Mouse (Mus musculus) layer of hippocampus, adult 9-10 months (tissue): Measurements from ENCODE around the gene Dnase1l1.

Experiments
- DNase-seq: peaks from one replicate; pipeline ENCODE4 v3.0.0; 2022; ENCODE audit warnings: low spot score

Dnase1l1 gene

DNA sequence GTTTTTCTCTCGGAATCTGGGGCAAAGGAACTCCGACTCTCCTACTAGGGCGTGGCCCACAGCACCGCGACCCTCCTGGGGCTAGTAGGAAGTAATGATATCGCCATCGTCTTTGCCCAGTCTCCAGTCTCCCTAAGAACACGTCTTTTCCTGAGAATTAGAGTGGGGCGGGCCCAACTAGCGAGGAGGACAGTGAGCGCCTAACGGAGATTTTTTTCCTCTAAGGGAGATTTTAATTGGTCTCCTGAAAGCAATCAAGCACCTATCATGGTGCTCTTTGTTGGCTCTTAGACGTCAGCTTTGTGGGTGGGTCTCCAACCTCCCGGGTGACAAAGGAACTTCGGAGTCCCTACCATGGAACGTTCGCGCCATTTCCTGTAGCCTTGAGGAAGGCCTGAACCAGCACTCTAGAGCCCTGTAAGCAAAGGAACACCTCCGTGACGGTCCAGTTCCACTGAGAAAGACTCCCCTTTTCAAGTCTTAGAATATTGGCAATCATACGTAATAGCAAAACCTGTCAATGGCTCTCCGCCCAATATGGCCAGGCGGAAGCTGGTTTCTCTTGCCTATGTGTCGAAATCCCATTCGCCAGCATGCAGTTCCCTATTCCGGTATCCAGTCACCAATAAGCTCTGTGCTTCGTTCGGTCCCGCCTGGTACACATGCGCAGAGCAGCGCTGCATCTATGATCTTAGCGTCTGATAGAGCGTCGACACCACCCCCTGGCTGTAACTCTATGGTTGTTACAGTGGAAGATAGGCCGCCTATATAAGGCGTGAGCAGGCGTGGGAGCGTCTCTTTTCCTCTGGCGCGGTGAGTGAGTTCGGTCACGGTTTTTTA, 11.9 kb downstream of the Dnase1l1 start, which contains the start of gene Rpl10:
Rpl10 (plus strand) TSS at position 751 of the 840 bp plus-strand sequence.
- DNase-seq, result peak; percentile 92

DNA sequence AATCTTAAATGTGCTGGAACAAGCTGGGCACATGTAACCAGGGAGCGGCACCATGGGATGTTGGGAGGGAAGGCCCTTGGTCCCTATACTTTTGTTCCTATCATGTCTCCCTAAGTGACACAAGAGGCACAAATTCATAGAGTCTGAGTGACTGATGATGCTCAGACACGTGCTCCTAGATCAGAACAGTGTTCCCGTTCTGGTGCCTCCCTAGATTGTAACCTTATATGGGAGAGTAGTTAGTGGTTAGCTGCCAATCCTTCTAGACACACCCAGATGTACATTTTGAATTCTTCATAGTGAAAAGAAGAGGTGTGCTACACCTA, 12.4 kb downstream of the Dnase1l1 start:
- no peak for DNase-seq

GRCm38 (mm10) chrX:74257746-74258145, 24.4 kb downstream of the Dnase1l1 start:
- no peak for DNase-seq

GRCm38 (mm10) chrX:74254888-74255565, 27.1 kb downstream of the Dnase1l1 start:
- DNase-seq, result no peak

GRCm38 (mm10) chrX:74254153-74254887, 27.8 kb downstream of the Dnase1l1 start, which contains the start of gene Emd:
Emd (plus strand) TSS chrX:74254687.
- no peak for DNase-seq

GRCm38 (mm10) chrX:74249615-74250014, 32.5 kb downstream of the Dnase1l1 start, which contains the start of gene Flna:
Flna (minus strand) TSS chrX:74249820.
- DNase-seq, result no peak

GRCm38 (mm10) chrX:74248651-74249050, 33.5 kb downstream of the Dnase1l1 start:
- no peak for DNase-seq

GRCm38 (mm10) chrX:74246693-74247092, 35.4 kb downstream of the Dnase1l1 start:
- DNase-seq, result no peak

DNA sequence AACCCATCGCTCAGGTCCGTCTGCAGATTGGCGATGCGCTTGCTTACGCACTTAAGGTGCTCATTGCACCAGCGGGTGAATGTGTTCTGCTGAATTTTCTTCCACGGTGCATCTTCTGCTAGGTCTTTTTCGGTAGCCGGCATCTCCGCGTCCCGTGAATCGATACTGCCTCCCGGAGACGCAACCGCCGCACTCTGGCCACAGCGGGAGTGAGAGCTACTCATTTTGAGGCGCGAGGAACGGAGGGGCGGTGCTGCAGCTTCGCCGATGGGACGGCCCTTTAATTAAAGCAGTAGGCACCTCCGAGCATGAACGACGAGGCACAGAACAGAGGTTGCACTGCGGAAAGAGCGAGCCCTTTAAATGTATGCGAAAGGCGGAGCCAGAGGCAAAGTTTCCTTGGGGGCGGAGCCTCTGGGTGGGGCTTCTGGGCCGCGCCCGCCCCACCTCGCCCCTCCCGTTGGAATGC, 35.9 kb downstream of the Dnase1l1 start:
- DNase-seq, result no peak

- DNase-seq, result no peak
Measured at GRCm38 (mm10) chrX:74245687-74246086, 36.5 kb downstream of the Dnase1l1 start.

DNA sequence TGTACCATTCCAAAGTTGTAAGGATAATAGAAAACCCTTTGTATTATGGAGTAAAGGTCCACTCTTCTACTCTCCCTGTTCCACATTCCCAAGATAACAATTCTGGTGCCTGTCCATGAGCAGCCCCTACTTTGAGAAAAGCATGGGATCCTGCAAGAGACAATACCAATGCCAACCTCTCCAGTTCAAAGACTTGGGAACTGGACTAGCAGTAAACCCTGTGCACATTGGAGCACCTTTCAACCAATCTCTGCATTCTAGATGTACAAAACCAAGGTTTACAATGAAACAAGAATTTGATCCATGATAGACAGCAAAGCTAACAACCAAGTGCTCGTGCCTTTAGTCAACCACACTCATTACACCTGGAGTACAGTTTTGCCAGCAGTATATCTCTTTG, 37.0 kb downstream of the Dnase1l1 start:
- no peak for DNase-seq

- no peak for DNase-seq
Measured at GRCm38 (mm10) chrX:74244614-74245083, 37.5 kb downstream of the Dnase1l1 start.

DNA sequence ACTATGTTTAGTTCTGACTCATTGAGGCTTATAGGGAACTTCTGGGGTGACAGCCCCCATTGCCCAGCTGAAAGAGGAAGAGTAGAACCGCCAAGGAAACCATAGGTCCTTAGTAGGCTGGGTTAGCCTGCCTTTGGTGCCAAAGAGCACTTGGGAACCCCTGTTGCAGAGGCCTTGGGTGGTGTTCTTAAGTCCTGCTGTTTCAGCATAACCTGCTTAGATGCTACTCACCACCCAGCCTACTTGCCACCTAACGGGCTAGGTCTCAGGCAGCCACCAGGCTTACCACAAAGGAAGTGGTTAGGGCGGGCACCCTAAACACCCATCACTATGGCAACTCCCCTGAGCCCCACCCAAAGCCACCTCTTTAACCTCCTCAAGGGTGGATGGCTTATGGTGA, 38.3 kb downstream of the Dnase1l1 start:
- DNase-seq, result no peak

- no peak for DNase-seq
Measured at GRCm38 (mm10) chrX:74243396-74243795, 38.7 kb downstream of the Dnase1l1 start.

GRCm38 (mm10) chrX:74240332-74240731, 41.8 kb downstream of the Dnase1l1 start:
- DNase-seq, result no peak

- no peak for DNase-seq
Measured at GRCm38 (mm10) chrX:74233196-74233595, 48.9 kb downstream of the Dnase1l1 start.

DNA sequence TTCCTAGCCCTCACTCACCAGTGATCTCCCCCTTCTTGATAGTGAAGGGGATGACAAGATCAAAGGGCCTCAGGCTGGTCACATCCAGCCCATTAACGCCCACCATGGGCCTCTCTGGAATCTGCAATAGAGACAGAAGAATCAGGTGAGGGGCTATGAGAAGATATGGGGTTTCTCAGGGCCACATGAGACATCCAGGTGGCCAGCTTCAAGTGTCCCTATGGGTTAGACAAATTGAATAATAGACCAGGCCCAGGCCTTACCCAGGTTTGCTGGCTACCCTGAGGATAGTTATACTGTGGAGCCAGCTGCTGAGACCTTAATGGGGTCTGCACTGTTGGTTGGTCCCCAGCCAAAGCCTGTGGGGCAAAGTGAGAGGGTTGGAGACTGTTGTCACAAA, 52.1 kb downstream of the Dnase1l1 start:
- no peak for DNase-seq
